Mouse (Mus musculus): ENCODE results near the gene Nap1l1. TPM values are rescaled to one million over a fixed set of nuclear protein-coding genes. Genes with fewer than 3 reads are reported as not detected.

Gene Nap1l1
- total and polyA plus RNA-seq, 2 experiments from 2014 or later, result 15.5 to 64.2 TPM

- TF ChIP-seq EP300 (IDR thresholded peaks at IDR 0.05; ENCODE audit: low read depth), result no peak
- Histone ChIP-seq H3K4me2 (ENCODE audit: low read depth, low read length) (no peak overlapping the region), H3K27ac (ENCODE audit: low read depth) (no peak overlapping the region), H3K27me3 (ENCODE audit: control insufficient read depth, insufficient read depth, low read length) (no peaks in the 10 kb centered on the region), H3K4me3 (ENCODE audit: low read depth, low read length) (no peak overlapping the region), H3K36me3 (replicated peaks; ENCODE audit: control insufficient read depth, insufficient read depth, low read length) (no peaks in the 10 kb centered on the region), H3K9ac (replicated peaks; ENCODE audit: low read depth, low read length) (no peak overlapping the region), H3K4me1 (ENCODE audit: control insufficient read depth, insufficient read depth) (no peaks in the 10 kb centered on the region), H3K9me3 (replicated peaks; ENCODE audit: control insufficient read depth, low read length) (no peaks in the 10 kb centered on the region)
- DNase-seq (ENCODE audit: low spot score), result no peak
- WGBS, result 65% methylated on average over 8 of the region's 8 CpGs
- ATAC-seq (ENCODE audit: insufficient read depth, low read depth), result no peak
Observed at GRCm38 (mm10) chr10:111454698-111455308, 18.2 kb upstream of the Nap1l1 start.

- Histone ChIP-seq H3K4me3 (ENCODE audit: low read depth, low read length) (no peak overlapping the region), H3K9me3 (replicated peaks; ENCODE audit: control insufficient read depth, low read length) (no peaks in the 10 kb centered on the region), H3K9ac (replicated peaks; ENCODE audit: low read depth, low read length) (no peak overlapping the region), H3K27ac (ENCODE audit: low read depth) (no peak overlapping the region), H3K4me1 (ENCODE audit: control insufficient read depth, insufficient read depth) (no peaks in the 10 kb centered on the region), H3K4me2 (ENCODE audit: low read depth, low read length) (no peak overlapping the region), H3K27me3 (ENCODE audit: control insufficient read depth, insufficient read depth, low read length) (no peaks in the 10 kb centered on the region), H3K36me3 (replicated peaks; ENCODE audit: control insufficient read depth, insufficient read depth, low read length) (no peaks in the 10 kb centered on the region)
- ATAC-seq (ENCODE audit: insufficient read depth, low read depth) (no peak), DNase-seq (ENCODE audit: low spot score) (no peak)
- TF ChIP-seq EP300 (IDR thresholded peaks at IDR 0.05; ENCODE audit: low read depth), result no peak
- TF ChIP-seq CTCF (IDR thresholded peaks at IDR 0.05; ENCODE audit: low read depth), result no peak
- 76% methylated on average over 7 of the region's 7 CpGs for WGBS
Observed at GRCm38 (mm10) chr10:111458088-111458487, 14.9 kb upstream of the Nap1l1 start.

- no peak for ATAC-seq (ENCODE audit: insufficient read depth, low read depth)
- no peak for DNase-seq (ENCODE audit: low spot score)
- H3K27ac ChIP-seq (ENCODE audit: low read depth), result no peak overlapping the region
- H3K9me3 ChIP-seq (replicated peaks; ENCODE audit: control insufficient read depth, low read length), result no peaks in the 10 kb centered on the region
- H3K4me1 ChIP-seq (ENCODE audit: control insufficient read depth, insufficient read depth), result no peaks in the 10 kb centered on the region
- H3K27me3 ChIP-seq (ENCODE audit: control insufficient read depth, insufficient read depth, low read length), result no peaks in the 10 kb centered on the region
- no peak overlapping the region for H3K9ac ChIP-seq (replicated peaks; ENCODE audit: low read depth, low read length)
- WGBS, result 75% methylated on average over 9 of the region's 9 CpGs
- H3K4me3 ChIP-seq (ENCODE audit: low read depth, low read length), result no peak overlapping the region
- H3K4me2 ChIP-seq (ENCODE audit: low read depth, low read length), result no peak overlapping the region
- no peaks in the 10 kb centered on the region for H3K36me3 ChIP-seq (replicated peaks; ENCODE audit: control insufficient read depth, insufficient read depth, low read length)
- TF ChIP-seq CTCF (IDR thresholded peaks at IDR 0.05; ENCODE audit: low read depth) (no peak), EP300 (IDR thresholded peaks at IDR 0.05; ENCODE audit: low read depth) (no peak)
Observed at GRCm38 (mm10) chr10:111459040-111459439, 14.0 kb upstream of the Nap1l1 start.

- H3K4me3 ChIP-seq (ENCODE audit: low read depth, low read length), result no peak overlapping the region
- DNase-seq (ENCODE audit: low spot score), result no peak
- H3K9ac ChIP-seq (replicated peaks; ENCODE audit: low read depth, low read length), result no peak overlapping the region
- TF ChIP-seq CTCF (IDR thresholded peaks at IDR 0.05; ENCODE audit: low read depth) (no peak), EP300 (IDR thresholded peaks at IDR 0.05; ENCODE audit: low read depth) (no peak)
- no peak overlapping the region for H3K27ac ChIP-seq (ENCODE audit: low read depth)
- H3K4me2 ChIP-seq (ENCODE audit: low read depth, low read length), result no peak overlapping the region
- no peak for ATAC-seq (ENCODE audit: insufficient read depth, low read depth)
- no peaks in the 10 kb centered on the region for H3K9me3 ChIP-seq (replicated peaks; ENCODE audit: control insufficient read depth, low read length)
- no peaks in the 10 kb centered on the region for H3K36me3 ChIP-seq (replicated peaks; ENCODE audit: control insufficient read depth, insufficient read depth, low read length)
- WGBS, result 92% methylated on average over 3 of the region's 3 CpGs
- H3K27me3 ChIP-seq (ENCODE audit: control insufficient read depth, insufficient read depth, low read length), result no peaks in the 10 kb centered on the region
- no peaks in the 10 kb centered on the region for H3K4me1 ChIP-seq (ENCODE audit: control insufficient read depth, insufficient read depth)
Observed at GRCm38 (mm10) chr10:111459874-111460273, 13.1 kb upstream of the Nap1l1 start.

GRCm38 (mm10) chr10:111460381-111460780 lies 12.6 kb upstream of the Nap1l1 start:
- Histone ChIP-seq H3K36me3 (replicated peaks; ENCODE audit: control insufficient read depth, insufficient read depth, low read length) (no peaks in the 10 kb centered on the region), H3K9me3 (replicated peaks; ENCODE audit: control insufficient read depth, low read length) (no peaks in the 10 kb centered on the region), H3K4me2 (ENCODE audit: low read depth, low read length) (no peak overlapping the region), H3K4me1 (ENCODE audit: control insufficient read depth, insufficient read depth) (no peaks in the 10 kb centered on the region), H3K27ac (ENCODE audit: low read depth) (no peak overlapping the region), H3K27me3 (ENCODE audit: control insufficient read depth, insufficient read depth, low read length) (no peaks in the 10 kb centered on the region), H3K4me3 (ENCODE audit: low read depth, low read length) (no peak overlapping the region), H3K9ac (replicated peaks; ENCODE audit: low read depth, low read length) (no peak overlapping the region)
- WGBS, result 40% methylated on average over 4 of the region's 4 CpGs
- no peak for TF ChIP-seq EP300 (IDR thresholded peaks at IDR 0.05; ENCODE audit: low read depth)
- no peak for TF ChIP-seq CTCF (IDR thresholded peaks at IDR 0.05; ENCODE audit: low read depth)
- DNase-seq (ENCODE audit: low spot score) (no peak), ATAC-seq (ENCODE audit: insufficient read depth, low read depth) (no peak)

- Histone ChIP-seq H3K36me3 (replicated peaks; ENCODE audit: control insufficient read depth, insufficient read depth, low read length) (no peaks in the 10 kb centered on the region), H3K9ac (replicated peaks; ENCODE audit: low read depth, low read length) (no peak overlapping the region), H3K27me3 (ENCODE audit: control insufficient read depth, insufficient read depth, low read length) (no peaks in the 10 kb centered on the region), H3K4me1 (ENCODE audit: control insufficient read depth, insufficient read depth) (no peaks in the 10 kb centered on the region), H3K4me2 (ENCODE audit: low read depth, low read length) (no peak overlapping the region), H3K4me3 (ENCODE audit: low read depth, low read length) (no peak overlapping the region), H3K9me3 (replicated peaks; ENCODE audit: control insufficient read depth, low read length) (no peaks in the 10 kb centered on the region), H3K27ac (ENCODE audit: low read depth) (no peak overlapping the region)
- TF ChIP-seq EP300 (IDR thresholded peaks at IDR 0.05; ENCODE audit: low read depth) (no peak), CTCF (IDR thresholded peaks at IDR 0.05; ENCODE audit: low read depth) (no peak)
- ATAC-seq (ENCODE audit: insufficient read depth, low read depth) (no peak), DNase-seq (ENCODE audit: low spot score) (no peak)
- WGBS, result 76% methylated on average over 1 of the region's 1 CpGs
Observed at GRCm38 (mm10) chr10:111464833-111465232, 8.2 kb upstream of the Nap1l1 start.
